Mouse (Mus musculus) brain, adult 2 months (tissue): Measurements from ENCODE around the gene Jup.

Experiments used
- DNase-seq: peaks from one replicate; pipeline ENCODE4 v3.0.0; 2011; ENCODE audit warnings: low read depth, low spot score

The Jup gene

DNA sequence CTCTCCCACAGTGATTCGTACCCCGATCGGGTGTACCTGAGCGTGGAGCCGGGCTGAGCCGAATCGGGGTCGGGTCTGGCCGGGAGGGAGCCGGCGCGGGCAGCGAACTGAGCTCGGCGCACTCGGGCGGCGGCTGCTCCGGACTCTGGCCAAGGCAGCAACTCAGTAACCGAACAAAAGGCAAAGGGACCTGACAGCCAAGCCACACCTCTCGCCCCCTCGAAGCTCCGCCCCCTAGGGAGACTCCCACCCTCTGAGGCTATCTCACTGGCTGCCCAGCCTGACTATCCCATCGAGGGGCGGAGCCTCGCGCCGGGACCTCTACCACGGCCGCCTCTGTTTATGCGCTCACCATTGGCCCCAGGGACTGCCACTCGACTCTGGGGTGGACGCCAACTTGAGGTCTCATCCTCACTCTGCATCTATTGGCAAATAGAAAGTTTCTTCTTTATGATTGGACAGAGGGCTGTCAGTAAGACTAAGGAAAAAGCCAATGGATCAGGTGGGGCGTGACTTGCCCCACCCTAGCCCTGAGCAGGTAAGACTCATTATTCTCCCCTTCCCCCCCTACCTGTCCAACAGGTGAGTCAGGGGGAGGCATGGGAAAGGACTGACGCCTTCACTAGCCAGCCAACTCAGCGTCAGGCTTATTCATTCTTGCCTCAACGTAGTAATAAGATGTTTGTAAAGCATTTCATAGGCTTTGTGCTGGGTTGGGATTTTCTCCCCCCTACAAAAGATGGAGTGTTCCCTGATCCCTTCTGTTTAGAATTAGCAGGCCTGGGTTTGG is at the start of gene Jup:
Gene Jup (minus strand): TSS at position 164 of the 790 bp plus-strand sequence.
- DNase-seq: peak; percentile 100

GRCm38 (mm10) chr11:100442625-100443024 is 45.1 kb upstream of the Jup start:
- no peak for DNase-seq

DNA sequence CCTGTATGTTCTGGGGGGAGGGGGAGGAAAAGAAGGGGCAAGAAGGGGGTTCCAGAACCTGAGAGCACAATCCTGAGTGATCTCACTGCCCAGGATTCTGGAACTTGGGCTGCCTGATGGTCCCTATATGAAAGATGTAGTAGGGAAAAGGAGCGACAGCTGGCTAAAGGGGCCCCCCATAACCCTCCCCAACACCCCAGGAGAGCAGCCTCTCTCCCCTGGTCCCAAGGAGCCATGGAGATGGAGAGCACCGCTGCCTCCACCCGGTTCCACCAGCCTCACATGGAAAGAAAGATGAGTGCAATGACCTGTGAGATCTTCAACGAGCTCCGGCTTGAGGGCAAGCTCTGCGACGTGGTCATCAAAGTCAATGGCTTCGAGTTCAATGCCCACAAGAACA is 44.2 kb upstream of the Jup start, which contains the start of the genes Nt5c3b and Klhl10:
Gene Nt5c3b (minus strand): TSS at position 12 of the 400 bp plus-strand sequence.
Gene Klhl10 (plus strand): TSS at position 121 of the 400 bp plus-strand sequence.
- no peak for DNase-seq

DNA sequence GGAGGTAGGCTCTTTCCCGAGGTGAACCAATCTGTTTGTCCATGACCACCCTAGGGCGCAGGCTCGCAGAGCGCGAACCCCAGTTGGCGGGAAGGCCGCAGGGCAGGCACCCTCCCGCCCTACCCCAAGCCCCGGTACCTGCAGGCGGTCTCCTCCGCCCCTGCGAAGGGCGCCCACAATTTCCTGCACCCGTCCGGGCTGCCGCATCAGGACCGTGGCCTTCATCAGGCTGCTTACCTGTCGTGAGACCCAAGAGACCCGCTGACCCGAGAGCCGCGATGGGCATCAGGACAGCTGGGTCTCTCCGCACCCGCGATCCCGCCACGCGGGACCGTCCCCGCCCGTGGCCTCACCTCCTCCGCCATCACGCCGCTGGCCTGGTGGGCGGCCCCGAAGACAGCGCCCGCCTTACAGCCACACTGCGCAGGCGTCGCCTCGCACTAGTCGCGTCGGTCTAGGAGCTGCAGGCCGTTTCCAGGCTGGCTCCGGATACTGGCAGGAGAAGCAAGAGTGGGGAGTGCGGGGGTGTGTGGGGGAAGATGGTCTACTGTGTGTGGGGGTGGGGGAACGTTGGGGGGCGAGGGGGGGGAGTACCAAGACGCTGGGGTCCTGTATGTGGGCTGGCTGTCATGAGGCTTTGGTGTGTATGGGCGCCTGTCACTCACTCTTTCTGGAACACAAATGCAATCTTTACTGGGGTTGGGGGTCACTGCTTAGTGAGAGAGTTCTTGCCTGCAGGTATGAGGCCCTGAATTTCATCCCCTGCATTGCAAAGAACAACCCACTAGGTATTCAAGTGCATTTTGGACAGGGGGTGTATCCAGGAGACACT is 43.3 kb upstream of the Jup start:
- peak; percentile 92 for DNase-seq

GRCm38 (mm10) chr11:100437901-100438300 is 40.3 kb upstream of the Jup start:
- no peak for DNase-seq

- no peak for DNase-seq
Measured at GRCm38 (mm10) chr11:100435678-100436246, 38.2 kb upstream of the Jup start.

DNA sequence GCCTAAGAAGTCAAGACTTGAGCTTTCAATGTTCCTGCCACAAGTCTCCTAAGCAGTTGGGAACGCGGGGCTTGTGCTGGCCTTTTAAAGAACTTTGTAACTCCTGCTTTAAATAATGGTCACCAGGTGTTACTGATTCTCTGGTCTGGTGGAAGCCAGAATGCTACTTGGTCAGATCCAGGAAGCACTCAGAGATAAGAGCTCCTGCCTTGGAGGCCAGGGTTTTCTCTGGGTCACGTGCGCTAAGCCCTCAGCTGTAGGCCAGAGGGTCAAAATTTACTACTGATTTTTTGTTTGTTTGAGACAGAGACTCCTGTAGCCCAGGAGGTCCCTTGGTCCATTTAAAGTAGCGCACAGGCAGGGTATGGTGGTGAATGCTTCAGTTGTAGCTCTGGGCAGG is 34.4 kb upstream of the Jup start:
- no peak for DNase-seq

- DNase-seq: no peak
Measured at GRCm38 (mm10) chr11:100430052-100430451, 32.5 kb upstream of the Jup start.

GRCm38 (mm10) chr11:100428612-100429199 is 31.1 kb upstream of the Jup start:
- peak; percentile 69 for DNase-seq

DNA sequence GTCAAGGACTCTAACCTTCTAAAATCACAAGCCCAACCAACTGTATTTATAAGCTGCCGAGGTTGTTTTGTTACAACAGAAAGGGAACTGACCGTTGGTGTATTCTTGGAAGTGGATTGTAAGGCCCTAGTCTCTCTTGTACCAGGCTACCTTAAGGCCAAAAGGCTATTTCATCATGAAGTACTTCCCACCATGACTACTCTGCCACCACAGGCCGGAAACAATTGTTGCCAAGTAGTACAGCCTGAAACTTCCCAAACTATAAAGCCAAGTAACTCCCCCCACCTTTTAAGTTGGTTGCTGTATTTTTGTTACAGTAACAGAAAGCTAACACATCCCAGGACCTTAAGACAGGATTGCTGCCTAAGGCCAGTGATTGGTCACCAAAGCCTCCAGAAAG is 29.3 kb upstream of the Jup start:
- no peak for DNase-seq

- DNase-seq: peak; percentile 85
Measured at GRCm38 (mm10) chr11:100425851-100426250, 28.3 kb upstream of the Jup start.

DNA sequence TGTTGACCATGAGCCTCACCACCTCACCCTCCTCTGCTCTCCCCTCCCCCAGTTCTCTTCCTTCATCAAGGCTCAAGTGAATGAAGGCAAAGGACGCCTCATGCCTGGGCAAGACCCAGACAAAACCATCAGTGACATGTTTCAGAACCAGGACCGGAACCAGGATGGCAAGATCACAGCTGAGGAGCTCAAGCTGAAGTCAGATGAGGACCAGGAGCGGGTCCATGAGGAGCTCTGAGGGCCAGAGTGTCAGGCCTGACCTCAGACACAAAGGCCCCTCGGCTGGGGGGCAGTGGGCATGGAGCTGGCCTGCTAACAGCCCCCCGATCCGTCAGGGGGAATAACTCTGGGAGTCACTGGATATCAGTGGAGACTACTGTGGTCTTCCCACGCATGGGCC is 26.3 kb upstream of the Jup start:
- no peak for DNase-seq

DNA sequence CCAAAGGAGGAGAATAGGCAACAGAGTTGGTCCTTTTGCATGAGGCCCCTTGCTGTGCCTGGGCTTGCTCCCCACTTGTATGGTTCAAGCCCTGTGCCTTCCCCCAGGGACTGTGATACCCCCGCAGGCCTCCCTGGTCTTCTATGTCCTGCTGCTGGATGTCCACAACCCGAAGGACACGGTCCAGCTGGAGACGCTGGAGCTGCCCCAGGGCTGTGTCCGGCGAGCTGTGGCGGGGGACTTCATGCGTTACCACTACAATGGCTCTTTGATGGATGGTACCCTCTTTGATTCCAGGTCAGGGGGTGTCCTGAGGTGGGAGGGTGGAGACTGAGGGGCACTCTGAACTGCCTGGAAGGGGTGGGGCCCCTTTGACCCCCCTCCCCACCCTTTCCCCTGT is 24.0 kb upstream of the Jup start:
- DNase-seq: no peak

DNA sequence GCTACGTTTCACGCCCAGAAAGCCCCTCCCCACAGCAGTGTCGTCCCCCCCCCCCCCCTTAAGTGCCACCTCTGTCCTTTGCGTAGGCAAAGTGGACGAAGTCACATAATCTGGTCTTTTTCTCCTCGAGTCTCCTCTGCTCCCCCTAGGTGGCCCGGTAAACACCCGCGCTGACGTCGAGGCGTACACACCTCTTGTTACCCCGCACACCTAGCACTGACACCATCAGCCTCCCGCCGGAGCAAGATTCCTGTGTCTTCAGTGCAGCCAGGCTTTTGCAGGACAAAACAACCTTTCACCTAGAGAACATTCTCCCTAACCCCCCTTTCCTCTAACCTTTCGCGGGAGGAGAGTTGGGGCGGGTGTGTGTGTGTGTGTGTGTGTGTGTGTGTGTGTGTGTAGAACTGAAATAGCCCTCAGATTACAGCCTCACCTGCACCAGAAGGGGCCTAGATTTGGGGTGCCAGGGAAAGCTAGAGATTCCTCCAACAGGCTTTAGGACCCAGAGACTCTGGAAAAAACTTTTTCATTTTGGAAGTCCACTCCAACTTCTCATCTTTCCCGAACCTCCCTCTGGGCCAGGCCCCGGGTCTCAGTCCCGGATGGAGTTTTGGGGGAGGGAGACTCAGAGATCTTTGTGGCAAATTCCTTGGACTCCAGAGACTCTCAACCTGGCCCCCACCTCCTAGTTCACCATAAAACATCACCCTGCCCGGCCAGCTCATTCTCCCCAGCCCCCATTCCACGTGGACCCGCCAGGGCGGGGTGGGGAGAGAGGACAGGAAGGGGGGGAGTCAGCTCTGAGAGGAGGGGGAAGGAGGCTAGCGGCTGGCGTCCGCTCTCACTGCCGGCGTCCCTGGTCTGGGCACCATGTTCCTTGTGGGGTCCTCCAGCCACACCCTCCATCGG is 17.6 kb upstream of the Jup start, which contains the start of gene Fkbp10:
Gene Fkbp10 (plus strand): TSS at position 784 of the 909 bp plus-strand sequence.
- no peak for DNase-seq

DNA sequence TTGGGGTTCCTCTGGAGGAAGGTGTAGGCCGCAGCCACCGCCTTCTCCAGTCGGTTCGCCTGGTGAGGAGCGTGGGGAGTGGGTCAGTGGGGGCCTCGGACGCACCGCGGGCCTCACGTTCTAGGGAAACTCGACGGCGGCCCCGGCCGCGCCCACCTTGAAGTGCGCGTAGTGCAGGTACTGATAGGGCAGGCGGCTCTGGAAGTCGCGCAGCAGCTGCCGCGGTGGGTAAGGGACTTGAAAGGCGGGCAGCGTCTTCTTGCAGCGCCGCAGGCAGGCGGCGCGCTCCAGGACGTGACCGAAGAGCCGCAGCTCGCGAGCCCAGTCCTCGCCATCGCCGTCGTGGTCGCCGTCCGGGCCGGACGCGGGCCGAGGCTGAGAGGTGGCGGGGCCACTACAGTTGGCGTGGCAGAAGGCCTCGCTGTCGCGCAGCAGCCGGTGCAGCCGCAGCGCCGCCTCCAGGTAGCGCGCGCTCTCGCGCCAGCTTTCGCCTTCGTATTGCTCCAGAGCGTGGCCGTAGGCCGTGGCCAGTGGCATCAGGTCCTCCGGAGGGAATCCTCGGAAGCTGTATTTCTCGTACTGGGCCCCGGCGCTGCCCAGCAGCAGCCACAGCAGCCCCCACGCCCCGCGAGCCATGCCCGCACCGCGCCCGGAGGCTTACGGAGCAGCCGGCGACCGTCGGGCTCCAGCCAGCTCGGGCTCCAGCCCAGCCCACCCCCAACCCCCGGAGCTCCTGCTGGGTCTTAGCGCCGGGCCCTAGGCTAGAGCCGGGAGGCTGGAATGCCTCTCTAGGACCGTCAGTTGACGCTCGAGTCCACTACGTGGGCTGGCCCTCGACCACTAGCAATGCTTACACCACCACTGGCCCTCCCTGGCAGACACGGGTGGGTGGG is 16.7 kb upstream of the Jup start, which contains the start of gene P3h4:
Gene P3h4 (minus strand): TSS at position 816 of the 893 bp plus-strand sequence.
- peak; percentile 94 for DNase-seq

DNA sequence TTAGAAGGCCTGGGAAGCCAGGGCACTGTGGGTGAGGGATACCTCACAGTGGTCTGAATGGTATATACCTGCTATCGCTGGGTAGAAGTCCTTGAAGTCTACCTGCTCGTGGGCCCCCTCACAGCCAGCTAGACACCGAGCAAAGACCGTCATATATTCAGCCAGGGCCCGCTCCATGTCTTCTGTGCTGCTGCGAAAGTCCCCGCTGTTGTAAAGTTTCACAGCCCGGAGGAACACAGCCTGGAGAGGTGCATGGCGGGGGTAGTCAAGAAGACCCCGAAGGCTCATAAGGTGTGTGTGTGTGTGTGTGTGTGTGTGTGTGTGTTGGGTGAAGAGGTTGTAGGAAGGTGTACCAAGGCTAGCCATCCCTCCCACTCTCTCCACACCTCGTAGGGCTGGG is 16.0 kb upstream of the Jup start:
- no peak for DNase-seq

DNA sequence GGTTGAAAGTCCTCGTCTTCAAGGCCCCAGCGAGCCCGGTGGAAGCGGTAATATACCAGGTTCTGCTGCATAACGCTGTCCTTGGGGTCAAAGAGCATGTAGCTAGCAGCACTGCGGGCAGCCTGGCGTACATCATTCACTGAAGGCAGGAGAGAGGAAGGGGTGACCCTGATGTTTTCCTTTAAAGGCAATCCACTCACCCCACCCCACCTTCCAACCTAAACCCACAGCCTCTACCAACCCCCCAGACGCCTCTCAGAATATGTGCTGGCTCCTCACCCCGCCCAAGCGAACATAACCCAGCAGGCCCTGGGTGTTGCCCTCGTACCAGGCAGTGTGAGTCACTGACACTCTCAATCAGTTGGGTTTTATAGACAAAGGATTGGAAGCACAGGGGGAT is 14.2 kb upstream of the Jup start:
- peak; percentile 71 for DNase-seq

GRCm38 (mm10) chr11:100409686-100410085 is 12.1 kb upstream of the Jup start:
- no peak for DNase-seq

DNA sequence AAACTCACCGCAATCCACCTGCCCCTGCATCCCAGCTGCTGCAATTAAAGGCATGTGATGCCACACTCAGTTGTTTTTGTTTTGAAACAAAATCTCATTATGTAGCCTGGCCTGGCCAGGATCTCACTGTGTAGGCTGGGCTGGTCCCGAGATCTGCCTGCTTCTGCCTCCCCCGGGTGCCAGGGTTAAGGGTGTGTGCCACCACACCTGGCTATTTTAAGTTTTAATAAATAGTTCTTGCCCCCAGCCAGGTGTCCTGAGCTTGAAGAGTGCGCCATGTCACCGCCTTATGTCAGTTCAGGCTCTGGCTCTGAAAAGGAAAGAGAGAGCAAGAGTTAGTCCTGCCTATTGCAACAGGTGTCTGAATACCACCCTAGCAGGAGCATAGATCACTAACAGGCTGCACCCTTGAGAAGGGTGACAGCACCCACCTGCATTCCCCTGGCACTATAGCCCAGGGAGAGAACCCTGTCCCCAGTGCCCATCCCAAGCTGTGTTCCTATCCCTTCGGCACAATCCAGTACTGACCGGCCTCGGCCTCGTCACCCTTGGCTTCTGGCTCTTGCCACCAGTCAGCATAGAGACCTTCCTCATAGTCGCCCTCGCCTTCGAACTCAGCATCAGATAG is 11.4 kb upstream of the Jup start:
- DNase-seq: no peak
